Mouse (Mus musculus) kidney, postnatal 4 days (tissue): ENCODE results near the gene Trim47.
A peak's percentile ranks its signal among the peaks of the same experiment; 100 is the strongest.

Source experiments
- DNase-seq, 2 experiments: peaks; one replicate each; pipeline ENCODE4 v3.0.0; 2021; ENCODE audit warnings: mixed read lengths in 2 of 2

Trim47 gene

GRCm38 (mm10) chr11:116061641-116062415, 65.2 kb downstream of the Trim47 start:
- DNase-seq = no peak

- no peak for DNase-seq
These were observed 66.4 kb downstream of the Trim47 start for GRCm38 (mm10) chr11:116060596-116060995.

GRCm38 (mm10) chr11:116059691-116060025, 67.4 kb downstream of the Trim47 start:
- no peak for DNase-seq

DNA sequence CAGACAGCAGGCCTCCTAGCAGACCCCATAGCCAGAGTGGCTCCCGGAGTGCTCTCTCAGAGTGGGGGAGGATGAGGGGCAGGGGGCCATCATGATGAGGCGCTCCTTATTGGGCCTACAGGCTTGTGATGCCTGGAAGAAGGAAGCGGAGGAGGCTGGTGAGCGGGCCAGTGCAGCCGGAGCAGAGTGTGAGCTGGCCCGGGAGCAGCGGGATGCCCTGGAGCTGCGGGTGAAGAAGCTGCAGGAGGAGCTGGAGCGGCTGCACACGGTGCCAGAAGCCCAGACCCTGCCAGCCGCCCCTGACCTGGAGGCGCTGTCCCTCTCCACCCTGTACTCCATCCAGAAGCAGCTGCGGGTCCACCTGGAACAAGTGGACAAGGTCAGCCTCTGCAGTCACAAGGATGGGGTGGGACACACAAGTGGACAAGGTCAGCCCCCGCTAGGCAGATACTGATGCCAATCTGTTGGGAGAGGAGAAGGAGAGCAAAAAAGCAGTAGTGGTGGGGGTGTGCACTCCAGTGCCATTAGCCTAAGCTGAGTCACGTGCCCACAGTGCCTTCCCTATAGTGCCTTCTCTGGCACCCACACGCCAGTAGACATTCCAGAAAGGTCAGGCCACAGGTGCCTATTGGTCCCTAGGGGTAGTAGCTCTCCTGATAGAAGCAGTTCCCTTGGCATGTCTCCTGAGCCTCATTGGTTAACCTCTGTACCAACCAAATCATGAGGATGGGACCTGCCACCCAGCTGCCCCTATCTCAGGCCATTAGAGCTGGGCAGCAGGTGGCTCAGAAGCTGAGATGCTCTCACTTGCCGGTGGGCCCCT, 67.9 kb downstream of the Trim47 start:
- no peak for DNase-seq

DNA sequence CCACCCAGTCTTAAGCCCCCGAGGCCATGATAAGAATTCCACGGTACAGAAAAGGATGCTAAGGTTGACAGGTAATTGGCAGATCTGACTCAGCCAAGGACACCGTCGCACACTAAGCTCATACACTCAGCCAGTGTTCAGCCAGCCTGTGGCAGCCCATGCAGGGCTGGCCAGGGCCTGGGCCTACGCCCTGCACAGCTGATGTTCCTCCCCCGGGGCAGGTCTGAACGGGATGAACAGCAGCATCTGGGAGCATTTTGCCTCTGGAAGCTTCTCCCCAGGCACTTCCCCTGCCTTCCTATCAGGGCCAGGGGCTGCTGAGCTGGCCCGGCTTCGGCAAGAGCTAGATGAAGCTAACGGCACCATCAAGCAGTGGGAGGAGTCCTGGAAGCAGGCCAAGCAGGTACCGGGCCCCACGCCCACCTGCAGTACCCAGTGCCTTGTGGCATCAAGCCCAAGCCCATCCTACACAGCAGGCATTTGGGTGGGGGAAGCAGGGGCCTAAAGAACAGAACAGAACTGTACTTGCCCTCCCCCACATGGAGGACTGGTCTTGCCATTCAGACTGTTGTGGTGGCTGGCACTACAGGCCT, 68.9 kb downstream of the Trim47 start:
- DNase-seq = peak in 1 of 2 experiments; percentile 38

DNA sequence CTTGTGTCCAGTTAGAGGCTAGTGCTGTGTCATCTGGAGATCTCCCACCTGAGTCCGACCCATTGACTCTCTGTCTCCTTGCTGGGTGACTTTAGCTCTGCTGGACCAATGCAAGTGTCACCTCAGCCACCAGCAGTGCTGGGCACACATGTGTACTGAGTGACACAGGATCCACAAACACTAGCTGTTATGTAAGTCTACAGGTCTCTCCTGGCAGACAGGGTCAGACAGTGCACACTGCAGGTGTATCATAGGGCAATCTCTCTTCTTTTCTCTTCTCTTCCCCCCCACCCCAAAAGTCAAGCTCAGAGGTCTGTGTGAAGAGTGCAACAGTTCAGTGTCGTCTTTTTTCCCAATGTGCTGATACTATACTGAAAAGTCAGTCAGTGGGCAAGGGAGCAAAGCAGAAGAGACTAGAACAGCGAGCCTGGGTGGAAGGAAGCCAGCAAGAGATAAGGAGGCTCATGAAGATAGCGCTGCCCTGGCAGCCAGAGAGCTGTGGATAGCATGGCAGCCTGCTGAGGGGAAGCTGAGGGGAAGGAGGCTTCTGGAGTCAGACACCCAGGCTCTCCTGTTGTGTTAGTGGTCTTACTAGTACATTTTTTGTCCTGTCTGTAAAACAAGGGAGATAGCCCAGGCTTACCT, 69.7 kb downstream of the Trim47 start:
- DNase-seq = no peak

DNA sequence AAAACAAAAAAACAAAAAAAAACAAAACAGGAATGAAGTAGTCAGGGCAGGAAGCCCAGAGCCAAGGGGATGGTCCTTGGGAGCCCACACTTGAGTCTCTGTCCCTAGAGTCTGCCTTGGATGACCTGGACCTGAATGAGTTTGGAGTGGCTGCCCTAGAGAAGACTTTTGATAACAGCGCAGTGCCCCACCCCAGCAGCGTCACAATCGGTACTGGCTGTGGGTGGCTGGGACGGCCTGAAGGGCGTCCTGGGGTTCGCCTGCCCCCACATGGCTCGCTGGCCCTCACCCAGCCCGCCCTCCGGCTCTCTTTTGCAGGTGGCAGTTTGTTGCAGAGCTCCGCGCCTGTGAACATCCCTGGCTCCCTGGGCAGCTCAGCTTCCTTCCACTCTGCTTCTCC, 71.1 kb downstream of the Trim47 start:
- DNase-seq = no peak
